Mouse (Mus musculus) liver, adult 2 months (tissue): ENCODE measurements around the gene Dlg2.

ENCODE experiments used
- CTCF ChIP-seq: fragments of 200-500 bp; IDR thresholded peaks from 2 replicates; pipeline ENCODE4 v1.5.1; 2011; ENCODE audit warnings: low read depth, low read length, control low read depth
- POLR2A ChIP-seq: fragments of 200-500 bp; IDR thresholded peaks from 2 replicates; pipeline ENCODE4 v1.6.1; 2011; ENCODE audit warnings: low read length, control low read depth; ENCODE audit not compliant: insufficient read depth; ENCODE audit errors: extremely low read depth

- TF ChIP-seq CTCF: no peak
- no peak for TF ChIP-seq POLR2A
Measured at GRCm38 (mm10) chr7:90442070-90442469, 34.4 kb upstream of the Dlg2 start.
